Mouse (Mus musculus) induced T-regulatory cell, adult 2 months (primary cell): ENCODE measurements around the gene Hist1h4h.
A peak's percentile ranks its signal among the peaks of the same experiment; 100 is the strongest.
"Not testable (repeated sequence)": the region's sequence is repeated elsewhere in the genome, so short reads cannot be mapped to it uniquely, and the experiment has no call there.

ENCODE experiments used
- DNase-seq: peaks from one replicate; pipeline ENCODE4 v3.0.0-alpha.2; 2012; ENCODE audit warnings: low read depth

Gene Hist1h4h

DNA sequence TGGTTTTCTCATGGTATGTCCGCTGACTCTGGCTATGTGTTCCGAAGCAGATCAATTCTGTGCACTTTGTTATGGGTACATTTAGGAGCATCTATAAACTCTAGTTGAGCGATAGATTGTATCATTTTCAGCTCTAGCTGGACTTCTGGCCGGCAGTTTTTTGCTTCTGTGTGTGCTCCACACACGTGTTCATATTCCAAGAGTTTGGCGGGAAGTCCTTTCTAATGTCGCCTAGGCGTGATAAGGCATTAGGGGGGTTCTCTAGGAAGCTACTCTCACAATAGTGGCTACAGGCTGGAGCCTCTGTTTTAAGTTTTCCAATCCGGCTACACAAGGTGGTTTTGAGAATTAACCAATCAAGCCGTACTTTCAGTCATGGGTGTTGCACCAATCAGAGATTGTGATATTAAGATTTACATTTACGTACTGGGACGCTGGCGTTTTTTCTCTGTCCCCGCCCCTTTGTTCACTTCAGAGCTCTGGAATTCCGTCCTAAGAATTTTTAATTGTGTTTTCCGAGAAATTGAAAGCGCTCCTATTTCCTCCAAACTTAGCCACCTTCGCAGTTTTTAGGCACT lies 25.1 kb downstream of the Hist1h4h start:
- peak; percentile 91 for DNase-seq

- DNase-seq: no peak
These were observed 26.1 kb downstream of the Hist1h4h start for GRCm38 (mm10) chr13:23556906-23557305.

- not testable (repeated sequence) for DNase-seq
These were observed 29.8 kb downstream of the Hist1h4h start for GRCm38 (mm10) chr13:23560699-23561098.

- not testable (repeated sequence) for DNase-seq
These were observed 30.7 kb downstream of the Hist1h4h start for GRCm38 (mm10) chr13:23561531-23561882.

- peak; percentile 97 for DNase-seq
These were observed 31.2 kb downstream of the Hist1h4h start, which contains the start of gene Hist1h3e for GRCm38 (mm10) chr13:23561883-23562659. Gene Hist1h3e, minus strand, starts transcription at chr13:23562369.

- peak; percentile 81 for DNase-seq
These were observed 32.0 kb downstream of the Hist1h4h start for GRCm38 (mm10) chr13:23562699-23563462.

DNA sequence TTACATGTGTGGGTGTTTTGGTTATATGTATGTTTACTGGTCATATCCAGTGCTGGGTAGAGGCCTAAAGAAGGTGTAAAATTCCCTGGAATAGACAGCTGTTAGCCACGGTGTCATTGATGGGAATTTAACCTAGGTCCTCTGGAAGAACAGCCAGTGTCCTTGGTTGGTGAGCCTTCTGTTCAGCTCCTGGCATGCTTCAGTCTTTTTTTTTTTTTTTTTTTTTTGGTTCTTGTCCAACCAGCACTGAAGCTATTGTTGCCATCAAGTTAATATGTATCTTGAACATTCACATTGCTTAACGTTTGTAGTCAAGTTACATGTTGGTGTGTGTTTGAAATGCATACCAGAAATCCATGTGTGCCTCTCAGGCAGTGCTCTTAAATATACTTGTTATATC lies 33.6 kb downstream of the Hist1h4h start:
- DNase-seq: no peak

DNA sequence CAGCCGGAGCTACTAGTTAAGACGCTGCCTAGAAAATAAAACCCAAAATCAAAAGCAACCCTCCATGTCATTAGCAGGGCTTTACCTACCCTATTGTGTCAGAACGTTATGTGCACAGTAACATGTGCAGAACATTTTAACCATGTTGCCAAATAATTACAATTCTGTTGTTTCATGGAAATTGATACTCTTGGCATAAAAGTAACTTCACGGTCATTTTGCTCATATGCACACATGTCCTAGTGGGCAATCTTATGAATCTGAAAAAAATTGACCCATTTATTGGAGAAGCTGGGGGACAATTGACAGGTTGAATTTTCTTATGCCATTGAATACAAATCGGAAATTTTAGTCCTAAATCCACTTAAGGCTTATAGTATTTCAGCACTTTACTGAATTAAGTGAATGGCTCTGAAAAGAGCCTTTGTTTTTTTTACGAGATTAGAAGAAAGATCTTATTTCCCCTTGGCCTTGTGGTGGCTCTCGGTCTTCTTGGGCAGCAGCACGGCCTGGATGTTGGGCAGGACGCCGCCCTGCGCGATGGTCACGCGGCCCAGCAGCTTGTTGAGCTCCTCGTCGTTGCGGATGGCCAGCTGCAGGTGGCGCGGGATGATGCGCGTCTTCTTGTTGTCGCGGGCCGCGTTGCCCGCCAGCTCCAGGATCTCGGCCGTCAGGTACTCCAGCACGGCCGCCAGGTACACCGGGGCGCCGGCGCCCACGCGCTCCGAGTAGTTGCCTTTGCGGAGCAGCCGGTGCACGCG lies 39.6 kb downstream of the Hist1h4h start:
- peak; percentile 66 for DNase-seq

DNA sequence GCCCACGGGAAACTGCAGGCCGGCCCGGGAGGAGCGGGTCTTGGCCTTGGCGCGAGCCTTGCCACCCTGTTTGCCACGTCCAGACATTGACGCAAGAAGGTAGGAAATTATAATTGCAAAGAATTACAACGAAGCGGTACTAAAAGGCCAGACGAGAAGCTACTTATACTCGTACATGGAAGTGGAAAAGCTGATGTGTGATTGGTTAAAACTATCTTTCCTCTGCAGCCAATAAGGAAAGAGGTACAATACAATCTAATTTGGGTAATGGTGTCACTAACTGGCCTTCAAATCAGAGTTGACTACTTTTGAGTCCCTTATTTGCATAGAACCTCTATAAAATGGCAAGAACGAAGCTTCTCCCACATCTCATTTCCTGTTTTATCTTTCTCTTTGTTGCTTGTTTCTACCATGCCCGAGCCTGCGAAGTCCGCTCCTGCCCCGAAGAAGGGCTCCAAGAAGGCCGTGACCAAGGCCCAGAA lies 40.2 kb downstream of the Hist1h4h start, which contains the start of the genes Hist1h2ae and Hist1h2bg:
TSS of gene Hist1h2ae (minus strand) at position 199 of the 482 bp plus-strand sequence.
TSS of gene Hist1h2bg (plus strand) at position 375 of the 482 bp plus-strand sequence.
- peak; percentile 94 for DNase-seq

GRCm38 (mm10) chr13:23571504-23572217 lies 40.8 kb downstream of the Hist1h4h start:
- peak; percentile 74 for DNase-seq

GRCm38 (mm10) chr13:23572218-23573033 lies 41.6 kb downstream of the Hist1h4h start:
- DNase-seq: peak; percentile 58

DNA sequence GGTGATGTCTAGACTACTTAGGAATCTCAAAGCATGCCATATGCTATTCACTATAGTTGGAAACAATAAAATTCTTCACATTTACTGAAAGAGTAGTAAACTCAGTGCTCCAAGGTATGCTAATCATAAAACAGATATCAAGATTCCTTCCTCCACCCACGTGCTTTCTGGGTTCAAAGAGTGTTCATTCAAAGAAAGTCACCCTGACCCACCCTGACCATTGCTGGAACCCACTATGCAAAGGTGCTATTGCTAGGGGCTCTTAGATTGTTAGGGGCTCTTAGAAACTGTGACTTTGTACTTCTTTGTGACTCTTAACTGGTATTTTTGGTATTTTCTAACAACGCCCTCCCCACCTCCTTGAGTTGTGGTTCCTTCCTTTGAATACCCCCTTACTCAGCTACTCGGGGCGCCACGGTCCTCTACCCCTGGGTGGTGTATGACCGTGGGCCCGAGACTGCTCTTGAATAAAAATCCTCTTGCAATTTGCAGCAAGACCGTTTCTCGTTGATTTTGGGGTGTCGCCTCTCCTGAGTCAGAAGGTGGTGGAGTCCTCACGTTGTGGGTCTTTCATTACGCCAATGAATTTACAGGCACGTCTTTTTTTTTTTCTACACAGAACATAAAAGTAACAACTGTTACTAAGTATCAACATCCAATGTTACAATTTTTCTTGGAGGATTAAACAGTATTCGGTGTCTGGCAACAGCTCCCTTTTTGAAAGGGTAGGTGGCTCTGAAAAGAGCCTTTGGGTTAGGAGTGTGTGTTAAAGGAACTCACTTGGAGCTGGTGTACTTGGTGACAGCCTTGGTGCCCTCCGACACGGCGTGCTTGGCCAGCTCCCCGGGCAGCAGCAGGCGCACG lies 42.4 kb downstream of the Hist1h4h start:
- peak; percentile 58 for DNase-seq

- peak; percentile 98 for DNase-seq
These were observed 43.2 kb downstream of the Hist1h4h start, which contains the start of the genes Hist1h2bf and Hist1h2ad for GRCm38 (mm10) chr13:23573898-23574524. Gene Hist1h2bf, minus strand, starts transcription at chr13:23574196. Gene Hist1h2ad, plus strand, starts transcription at chr13:23574381.

DNA sequence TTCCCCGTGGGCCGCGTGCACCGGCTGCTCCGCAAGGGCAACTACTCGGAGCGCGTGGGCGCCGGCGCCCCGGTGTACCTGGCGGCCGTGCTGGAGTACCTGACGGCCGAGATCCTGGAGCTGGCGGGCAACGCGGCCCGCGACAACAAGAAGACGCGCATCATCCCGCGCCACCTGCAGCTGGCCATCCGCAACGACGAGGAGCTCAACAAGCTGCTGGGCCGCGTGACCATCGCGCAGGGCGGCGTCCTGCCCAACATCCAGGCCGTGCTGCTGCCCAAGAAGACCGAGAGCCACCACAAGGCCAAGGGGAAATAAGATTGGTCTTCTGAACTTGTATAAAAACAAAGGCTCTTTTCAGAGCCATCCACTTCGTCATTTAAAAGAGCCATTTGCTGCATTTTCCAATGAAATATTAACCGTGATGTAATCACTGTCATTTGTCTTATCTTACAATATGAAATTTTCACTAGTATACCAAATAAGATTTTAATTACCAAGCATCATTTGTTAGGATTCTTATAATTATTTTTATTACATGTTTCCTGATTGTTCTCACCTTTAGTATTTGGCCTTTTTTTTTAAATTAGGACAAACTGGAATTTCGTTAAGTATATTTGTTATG lies 43.8 kb downstream of the Hist1h4h start:
- peak; percentile 72 for DNase-seq

DNA sequence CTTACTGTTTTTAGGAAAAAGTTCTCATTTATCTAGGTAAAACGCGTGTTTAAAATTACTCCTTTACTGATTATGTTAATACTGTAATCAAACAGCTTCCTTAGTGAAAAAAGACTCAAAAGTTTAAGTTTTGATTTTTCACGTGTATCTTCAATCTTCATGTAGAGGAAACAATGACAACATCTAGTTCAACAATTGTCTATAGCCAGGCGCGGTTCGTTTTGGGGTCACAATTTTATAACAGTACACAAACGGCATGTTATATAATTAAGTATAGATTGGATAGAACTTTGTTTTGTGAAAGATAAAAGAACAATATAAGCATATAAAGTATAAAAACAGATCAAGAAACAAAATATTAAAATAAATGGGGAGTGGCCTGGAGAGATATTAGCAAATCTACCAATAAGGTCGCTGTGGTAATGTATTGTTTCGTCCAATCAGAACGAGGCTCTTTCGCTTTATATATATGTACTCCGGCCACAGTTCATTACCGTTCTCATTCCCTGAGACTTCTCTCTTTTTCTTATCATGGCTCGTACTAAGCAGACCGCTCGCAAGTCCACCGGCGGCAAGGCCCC lies 44.5 kb downstream of the Hist1h4h start, which contains the start of gene Hist1h3d:
TSS of gene Hist1h3d (plus strand) at position 493 of the 581 bp plus-strand sequence.
- peak; percentile 86 for DNase-seq

DNA sequence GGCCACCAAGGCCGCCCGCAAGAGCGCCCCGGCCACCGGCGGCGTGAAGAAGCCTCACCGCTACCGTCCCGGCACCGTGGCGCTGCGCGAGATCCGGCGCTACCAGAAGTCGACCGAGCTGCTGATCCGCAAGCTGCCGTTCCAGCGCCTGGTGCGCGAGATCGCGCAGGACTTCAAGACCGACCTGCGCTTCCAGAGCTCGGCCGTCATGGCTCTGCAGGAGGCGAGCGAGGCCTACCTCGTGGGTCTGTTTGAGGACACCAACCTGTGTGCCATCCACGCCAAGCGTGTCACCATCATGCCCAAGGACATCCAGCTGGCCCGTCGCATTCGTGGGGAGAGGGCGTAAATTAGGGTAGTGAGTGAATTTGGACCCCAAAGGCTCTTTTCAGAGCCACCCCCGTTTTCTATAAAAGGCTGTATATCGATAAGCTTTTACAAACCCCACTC lies 45.0 kb downstream of the Hist1h4h start:
- not testable (repeated sequence) for DNase-seq

GRCm38 (mm10) chr13:23576351-23576881 lies 45.6 kb downstream of the Hist1h4h start:
- DNase-seq: peak; percentile 57
